Mouse (Mus musculus): ENCODE results near the gene Npc2. TPM values are rescaled to one million over a fixed set of nuclear protein-coding genes. Genes with fewer than 3 reads are reported as not detected.

Gene Npc2
- total RNA-seq, 2 experiments from 2014 or later = 36.7 to 38.0 TPM

GRCm38 (mm10) chr12:84784604-84785381 is 11.8 kb upstream of the Npc2 start:
- DNase-seq (ENCODE audit: low spot score in 2 of 2) = peak; percentile 93

GRCm38 (mm10) chr12:84776229-84776628 is 3.3 kb upstream of the Npc2 start:
- DNase-seq (ENCODE audit: low spot score in 2 of 2) = no peak

GRCm38 (mm10) chr12:84774376-84774775 is 1.4 kb upstream of the Npc2 start:
- no peak for DNase-seq (ENCODE audit: low spot score in 2 of 2)

GRCm38 (mm10) chr12:84773476-84773875 is 524 bp upstream of the Npc2 start:
- no peak for DNase-seq (ENCODE audit: low spot score in 2 of 2)

- no peak for DNase-seq (ENCODE audit: low spot score in 2 of 2)
Observed at GRCm38 (mm10) chr12:84771981-84772520, 901 bp downstream of the Npc2 start.

- no peak for DNase-seq (ENCODE audit: low spot score in 2 of 2)
Observed at GRCm38 (mm10) chr12:84769624-84770023, 3.3 kb downstream of the Npc2 start.

- no peak for DNase-seq (ENCODE audit: low spot score in 2 of 2)
Observed at GRCm38 (mm10) chr12:84767510-84767909, 5.4 kb downstream of the Npc2 start.

- no peak for DNase-seq (ENCODE audit: low spot score in 2 of 2)
Observed at GRCm38 (mm10) chr12:84766113-84766735, 6.7 kb downstream of the Npc2 start.

- DNase-seq (ENCODE audit: low spot score in 2 of 2) = no peak
Observed at GRCm38 (mm10) chr12:84765506-84765905, 7.4 kb downstream of the Npc2 start.

GRCm38 (mm10) chr12:84764756-84765155 is 8.2 kb downstream of the Npc2 start:
- no peak for DNase-seq (ENCODE audit: low spot score in 2 of 2)

GRCm38 (mm10) chr12:84763577-84764218 is 9.3 kb downstream of the Npc2 start:
- no peak for DNase-seq (ENCODE audit: low spot score in 2 of 2)

GRCm38 (mm10) chr12:84762532-84762931 is 10.4 kb downstream of the Npc2 start:
- no peak for DNase-seq (ENCODE audit: low spot score in 2 of 2)

- no peak for DNase-seq (ENCODE audit: low spot score in 2 of 2)
Observed at GRCm38 (mm10) chr12:84759063-84759462, 13.9 kb downstream of the Npc2 start.

- DNase-seq (ENCODE audit: low spot score in 2 of 2) = no peak
Observed at GRCm38 (mm10) chr12:84756016-84756415, 16.9 kb downstream of the Npc2 start.

- DNase-seq (ENCODE audit: low spot score in 2 of 2) = peak; percentile 78
Observed at GRCm38 (mm10) chr12:84755008-84755695, 17.8 kb downstream of the Npc2 start.

- peak; percentile 53 to 57 for DNase-seq (ENCODE audit: low spot score in 2 of 2)
Observed at GRCm38 (mm10) chr12:84752131-84752977, 20.6 kb downstream of the Npc2 start.

GRCm38 (mm10) chr12:84750661-84751060 is 22.3 kb downstream of the Npc2 start:
- no peak for DNase-seq (ENCODE audit: low spot score in 2 of 2)

GRCm38 (mm10) chr12:84748134-84748533 is 24.8 kb downstream of the Npc2 start:
- DNase-seq (ENCODE audit: low spot score in 2 of 2) = no peak

GRCm38 (mm10) chr12:84745700-84746099 is 27.3 kb downstream of the Npc2 start:
- no peak for DNase-seq (ENCODE audit: low spot score in 2 of 2)

GRCm38 (mm10) chr12:84743496-84743895 is 29.5 kb downstream of the Npc2 start:
- no peak for DNase-seq (ENCODE audit: low spot score in 2 of 2)

All from layer of hippocampus, postnatal 10 days (tissue).